Mouse (Mus musculus) MEL (cell line): ENCODE measurements at regions not wholly inside any gene's neighbourhood (a gene's known extent, or its start where the extent isn't known, plus 50 kb on each side); places are given as distances from the start of the nearest gene placed in this dataset.

Experiments
- DNase-seq: peaks from one replicate; pipeline ENCODE4 v3.0.0; 2011; ENCODE audit warnings: low read depth, low spot score
- H3K27ac ChIP-seq: 2 replicates; pipeline ENCODE4 v1.5.1; 2012; ENCODE audit warnings: low read depth, mild to moderate bottlenecking, control low read depth, low read length, moderate library complexity; ENCODE audit not compliant: control insufficient read depth
- H3K27me3 ChIP-seq, 2 experiments: fragments of 150-350 bp in 1 of 2; sonication (generic) in 1 of 2; 2 replicates each; pipeline ENCODE4 v1.6.1; 2012; ENCODE audit warnings: low read length in 2 of 2, mild to moderate bottlenecking in 2 of 2, improper control_type of control experiment in 1 of 2, moderate library complexity in 1 of 2; ENCODE audit not compliant: insufficient read depth in 2 of 2, control insufficient read depth in 1 of 2
- H3K36me3 ChIP-seq, 2 experiments: 2 replicates each; pipeline ENCODE4 v1.6.1; 2012 to 2014; ENCODE audit warnings: low read length in 2 of 2, improper control_type of control experiment in 1 of 2, inconsistent platforms in 1 of 2, mild to moderate bottlenecking in 1 of 2; ENCODE audit not compliant: insufficient read depth in 2 of 2, control insufficient read depth in 1 of 2
- H3K4me1 ChIP-seq, 2 experiments: fragments of 150-350 bp in 1 of 2; sonication (generic) in 1 of 2; 2 replicates each; pipeline ENCODE4 v1.6.1; 2012; ENCODE audit warnings: low read length in 2 of 2, improper control_type of control experiment in 1 of 2, mild to moderate bottlenecking in 1 of 2; ENCODE audit not compliant: insufficient read depth in 2 of 2, control insufficient read depth in 1 of 2
- H3K4me3 ChIP-seq, 2 experiments: fragments of 150-350 bp in 1 of 2; sonication (generic) in 1 of 2; 2 replicates each; pipeline ENCODE4 v1.5.1; 2012; ENCODE audit warnings: low read depth in 2 of 2, low read length in 2 of 2, mild to moderate bottlenecking in 2 of 2, moderate library complexity in 2 of 2, control low read depth in 1 of 2, improper control_type of control experiment in 1 of 2; ENCODE audit not compliant: control insufficient read depth in 1 of 2, insufficient read depth in 1 of 2
- H3K79me2 ChIP-seq: 2 replicates; pipeline ENCODE4 v1.6.1; 2012; ENCODE audit warnings: mild to moderate bottlenecking, low read length, moderate library complexity; ENCODE audit not compliant: control insufficient read depth, poor library complexity, insufficient read depth
- H3K9ac ChIP-seq: 2 replicates; pipeline ENCODE4 v1.6.1; 2012; ENCODE audit warnings: low read depth, mild to moderate bottlenecking, control low read depth, low read length, moderate library complexity; ENCODE audit not compliant: control insufficient read depth, poor library complexity, severe bottlenecking
- H3K9me3 ChIP-seq: fragments of 150-350 bp; sonication (generic); replicated peaks from 2 replicates; pipeline ENCODE4 v1.6.1; 2012; ENCODE audit warnings: mild to moderate bottlenecking, low read length, improper control_type of control experiment, moderate library complexity; ENCODE audit not compliant: insufficient read depth
- BHLHE40 ChIP-seq: IDR thresholded peaks from 2 replicates; pipeline ENCODE4 v1.6.1; 2012; ENCODE audit warnings: low read depth, mild to moderate bottlenecking, inconsistent platforms, low read length, improper control_type of control experiment, borderline replicate concordance
- CHD2 ChIP-seq: IDR thresholded peaks from 2 replicates; pipeline ENCODE4 v1.6.1; 2011; ENCODE audit warnings: low read length, improper control_type of control experiment
- E2F4 ChIP-seq: IDR thresholded peaks from 2 replicates; pipeline ENCODE4 v1.6.1; 2011; ENCODE audit warnings: low read depth, low read length, improper control_type of control experiment, borderline replicate concordance
- ELF1 ChIP-seq: IDR thresholded peaks from 2 replicates; pipeline ENCODE4 v1.6.1; 2014; ENCODE audit warnings: low read depth, mild to moderate bottlenecking, inconsistent platforms, low read length, improper control_type of control experiment, moderate library complexity
- ETS1 ChIP-seq: IDR thresholded peaks from 2 replicates; pipeline ENCODE4 v1.6.1; 2012; ENCODE audit warnings: low read depth, mild to moderate bottlenecking, inconsistent platforms, low read length, improper control_type of control experiment, moderate library complexity
- HCFC1 ChIP-seq: IDR thresholded peaks from 2 replicates; pipeline ENCODE4 v1.6.1; 2012; ENCODE audit warnings: low read depth, mild to moderate bottlenecking, inconsistent platforms, low read length, improper control_type of control experiment, moderate library complexity
- KAT2A ChIP-seq: conservative IDR thresholded peaks from 2 replicates; pipeline ENCODE4 v1.6.1; 2012; ENCODE audit warnings: low read depth, low read length, improper control_type of control experiment, inconsistent platforms
- MAX ChIP-seq: IDR thresholded peaks from 2 replicates; pipeline ENCODE4 v1.6.1; 2011; ENCODE audit warnings: low read length, improper control_type of control experiment
- MAZ ChIP-seq: IDR thresholded peaks from 2 replicates; pipeline ENCODE4 v1.6.1; 2012; ENCODE audit warnings: low read depth, mild to moderate bottlenecking, inconsistent platforms, low read length, improper control_type of control experiment
- MXI1 ChIP-seq: IDR thresholded peaks from 2 replicates; pipeline ENCODE4 v1.6.1; 2011; ENCODE audit warnings: mild to moderate bottlenecking, low read depth, low read length, improper control_type of control experiment
- MYB ChIP-seq: IDR thresholded peaks from 2 replicates; pipeline ENCODE4 v1.6.1; 2011; ENCODE audit warnings: mild to moderate bottlenecking, low read depth, low read length, improper control_type of control experiment
- MYC ChIP-seq: IDR thresholded peaks from 2 replicates; pipeline ENCODE4 v1.6.1; 2011; ENCODE audit warnings: low read depth, mild to moderate bottlenecking, low read length, improper control_type of control experiment, moderate library complexity
- POLR2A ChIP-seq, 2 experiments: IDR thresholded peaks; 2 replicates each; pipeline ENCODE4 v1.6.1; 2011 to 2012; ENCODE audit warnings: low read length in 2 of 2, mild to moderate bottlenecking in 2 of 2, control low read depth in 1 of 2, improper control_type of control experiment in 1 of 2, low read depth in 1 of 2, moderate library complexity in 1 of 2; ENCODE audit not compliant: control insufficient read depth in 1 of 2, insufficient read depth in 1 of 2, poor library complexity in 1 of 2
- POLR2AphosphoS2 ChIP-seq: IDR thresholded peaks from 2 replicates; pipeline ENCODE4 v1.6.1; 2011; ENCODE audit warnings: low read length, improper control_type of control experiment
- POLR2AphosphoS5 ChIP-seq: IDR thresholded peaks from 2 replicates; pipeline ENCODE4 v1.6.1; 2012; ENCODE audit warnings: low read depth, borderline replicate concordance, mild to moderate bottlenecking, inconsistent platforms, low read length, moderate library complexity, mixed read lengths
- RAD21 ChIP-seq: IDR thresholded peaks from 2 replicates; pipeline ENCODE4 v1.6.1; 2011; ENCODE audit warnings: mild to moderate bottlenecking, low read depth, low read length, improper control_type of control experiment
- RCOR1 ChIP-seq: IDR thresholded peaks from 2 replicates; pipeline ENCODE4 v1.6.1; 2012; ENCODE audit warnings: low read depth, mild to moderate bottlenecking, inconsistent platforms, low read length, improper control_type of control experiment
- SMC3 ChIP-seq: IDR thresholded peaks from 2 replicates; pipeline ENCODE4 v1.6.1; 2011; ENCODE audit warnings: low read depth, low read length, improper control_type of control experiment
- UBTF ChIP-seq: IDR thresholded peaks from 2 replicates; pipeline ENCODE4 v1.6.1; 2012; ENCODE audit warnings: low read depth, mild to moderate bottlenecking, inconsistent platforms, low read length, improper control_type of control experiment, moderate library complexity, borderline replicate concordance; ENCODE audit not compliant: insufficient read depth
- USF1 ChIP-seq: IDR thresholded peaks from 2 replicates; pipeline ENCODE4 v1.6.1; 2014; ENCODE audit warnings: low read depth, mild to moderate bottlenecking, inconsistent platforms, low read length, improper control_type of control experiment, moderate library complexity
- ZC3H11A ChIP-seq: IDR thresholded peaks from 2 replicates; pipeline ENCODE4 v1.6.1; 2012; ENCODE audit warnings: low read depth, mild to moderate bottlenecking, inconsistent platforms, low read length, improper control_type of control experiment

GRCm38 (mm10) chr5:76417137-76417536 lies 53.5 kb upstream of the Nmu start:
- Histone ChIP-seq H3K27ac (no peak overlapping the region), H3K36me3 (no peaks in the 10 kb centered on the region), H3K27me3 (peaks cover 5 to 14% of the 10 kb centered on the region in 2 experiments; a peak in 3 of 4 replicates), H3K79me2 (no peaks in the 10 kb centered on the region), H3K9ac (no peak overlapping the region), H3K4me1 (no peaks in the 10 kb centered on the region), H3K4me3 (no peak overlapping the region), H3K9me3 (no peaks in the 10 kb centered on the region)
- DNase-seq, result no peak
- no peak for TF ChIP-seq MXI1
- no peak for TF ChIP-seq USF1
- no peak for TF ChIP-seq ELF1
- TF ChIP-seq BHLHE40, result no peak
- TF ChIP-seq MAX, result no peak
- no peak for TF ChIP-seq SMC3
- TF ChIP-seq POLR2AphosphoS2, result no peak
- TF ChIP-seq ZC3H11A, result no peak
- no peak for TF ChIP-seq KAT2A
- no peak for TF ChIP-seq RCOR1
- TF ChIP-seq UBTF, result no peak
- no peak for TF ChIP-seq POLR2A (IDR thresholded peaks at IDR 0.05; ENCODE audit: control insufficient read depth in 1 of 2, insufficient read depth in 1 of 2, low read depth in 1 of 2, low read length in 2 of 2, poor library complexity in 1 of 2)
- no peak for TF ChIP-seq HCFC1
- no peak for TF ChIP-seq MYC
- no peak for TF ChIP-seq RAD21
- no peak for TF ChIP-seq MYB
- TF ChIP-seq POLR2AphosphoS5, result no peak
- no peak for TF ChIP-seq E2F4

GRCm38 (mm10) chr5:76418901-76419823 lies 55.6 kb upstream of the Nmu start:
- no peak for DNase-seq
- Histone ChIP-seq H3K4me1 (no peaks in the 10 kb centered on the region), H3K79me2 (no peaks in the 10 kb centered on the region), H3K27me3 (peaks cover 5 to 12% of the 10 kb centered on the region in 2 experiments; a peak in 2 of 4 replicates), H3K9me3 (no peaks in the 10 kb centered on the region), H3K9ac (no peak overlapping the region), H3K36me3 (no peaks in the 10 kb centered on the region), H3K4me3 (no peak overlapping the region), H3K27ac (no peak overlapping the region)
- TF ChIP-seq E2F4, result no peak
- no peak for TF ChIP-seq CHD2
- no peak for TF ChIP-seq BHLHE40
- no peak for TF ChIP-seq SMC3
- TF ChIP-seq ETS1, result no peak
- no peak for TF ChIP-seq MAZ
